Mouse (Mus musculus): ENCODE data around the gene Olfr1324.

DNA sequence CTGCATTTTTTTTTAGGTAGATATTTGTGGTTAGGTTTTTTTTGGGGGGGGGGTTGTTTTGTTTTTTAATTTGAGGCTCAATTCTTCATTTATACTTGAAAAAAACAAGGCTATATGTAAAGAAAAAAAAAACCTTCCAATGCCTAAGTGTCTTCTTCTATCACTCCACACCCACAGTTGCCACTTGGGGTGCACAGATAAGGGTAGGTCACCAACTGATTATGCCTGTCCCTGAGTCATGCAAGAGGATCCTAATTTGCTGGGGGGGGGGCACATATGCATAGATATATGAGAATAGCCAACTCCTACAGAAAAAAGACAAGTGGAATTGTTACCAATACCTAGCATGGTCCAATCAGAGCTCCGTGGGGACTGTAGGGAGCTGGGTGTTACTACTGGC, 53.3 kb downstream of the Olfr1324 start:
- TF ChIP-seq TAL1 (conservative IDR thresholded peaks at IDR 0.05; ENCODE audit: low read depth, low read length) (no peak), CTCF (IDR thresholded peaks at IDR 0.05; ENCODE audit: low read depth, low read length) (no peak), POLR2AphosphoS5 (IDR thresholded peaks at IDR 0.05; ENCODE audit: insufficient replicate concordance, low read depth, low read length) (no peak), GATA1 (IDR thresholded peaks at IDR 0.05; ENCODE audit: borderline replicate concordance, low read length) (no peak)
